Mouse (Mus musculus) intestine, embryonic 14.5 days (tissue): ENCODE results near the gene Dnmt3a. TPM values are rescaled to one million over a fixed set of nuclear protein-coding genes. Genes with fewer than 3 reads are reported as not detected.

Source experiments
- ATAC-seq: fragments of 200-750 bp; cut with Nextera tagmentation; replicated peaks from 2 replicates; pipeline ENCODE4 v1.8.0; 2017; ENCODE audit warnings: low read depth, moderate number of reproducible peaks, moderate TSS enrichment, moderate library complexity; ENCODE audit not compliant: low FRiP score, low TSS enrichment
- DNase-seq: peaks from one replicate; pipeline ENCODE4 v3.0.0-alpha.2; 2018; ENCODE audit warnings: low spot score
- H3K27ac ChIP-seq: fragments of 300-500 bp; sonication (generic); 2 replicates; pipeline ENCODE4 v1.5.1; 2014; ENCODE audit warnings: low read depth, mild to moderate bottlenecking, control low read depth
- H3K27me3 ChIP-seq: fragments of 300-500 bp; sonication (generic); replicated peaks from 2 replicates; pipeline ENCODE4 v1.6.1; 2014; ENCODE audit warnings: low read length, control low read depth; ENCODE audit not compliant: control insufficient read depth, insufficient read depth
- H3K36me3 ChIP-seq: fragments of 300-500 bp; sonication (generic); 2 replicates; pipeline ENCODE4 v1.6.1; 2014; ENCODE audit warnings: low read length, control low read depth; ENCODE audit not compliant: control insufficient read depth, insufficient read depth
- H3K4me1 ChIP-seq: fragments of 300-500 bp; sonication (generic); replicated peaks from 2 replicates; pipeline ENCODE4 v1.6.1; 2014; ENCODE audit warnings: low read length, control low read depth, mixed read lengths; ENCODE audit not compliant: control insufficient read depth, insufficient read depth
- H3K4me2 ChIP-seq: fragments of 300-500 bp; sonication (generic); 2 replicates; pipeline ENCODE4 v1.6.1; 2014; ENCODE audit warnings: low read length
- H3K4me3 ChIP-seq: fragments of 300-500 bp; sonication (generic); 2 replicates; pipeline ENCODE4 v1.5.1; 2014; ENCODE audit warnings: low read depth, low read length, control low read depth, mixed read lengths
- H3K9ac ChIP-seq: fragments of 300-500 bp; sonication (generic); 2 replicates; pipeline ENCODE4 v1.6.1; 2014; ENCODE audit warnings: mild to moderate bottlenecking, low read length
- H3K9me3 ChIP-seq: fragments of 300-500 bp; sonication (generic); 2 replicates; pipeline ENCODE4 v1.6.1; 2016; ENCODE audit warnings: low read length, control low read depth; ENCODE audit not compliant: control insufficient read depth
- WGBS: fragments of 180-500 bp; shearing (Covaris S2); extraction: QIAGEN DNeasy Blood & Tissue Kit; methylation state at CpG from one replicate; pipeline ENCODE4 v1.1.7; 2014; 5-methylcytosine and 5-hydroxymethylcytosine counted together
- polyA plus RNA-seq: library from polyadenylated mRNA; unstranded; fragments of >200 nt; fragmentation: Nextera tagmentation; extraction: Ambion mirVana; gene quantifications from 2 replicates; pipeline ENCODE4 v1.2.1, GENCODE M21; 2014

The Dnmt3a gene
- polyA plus RNA-seq, 1 experiment from 2014 or later, result 69.3 TPM

DNA sequence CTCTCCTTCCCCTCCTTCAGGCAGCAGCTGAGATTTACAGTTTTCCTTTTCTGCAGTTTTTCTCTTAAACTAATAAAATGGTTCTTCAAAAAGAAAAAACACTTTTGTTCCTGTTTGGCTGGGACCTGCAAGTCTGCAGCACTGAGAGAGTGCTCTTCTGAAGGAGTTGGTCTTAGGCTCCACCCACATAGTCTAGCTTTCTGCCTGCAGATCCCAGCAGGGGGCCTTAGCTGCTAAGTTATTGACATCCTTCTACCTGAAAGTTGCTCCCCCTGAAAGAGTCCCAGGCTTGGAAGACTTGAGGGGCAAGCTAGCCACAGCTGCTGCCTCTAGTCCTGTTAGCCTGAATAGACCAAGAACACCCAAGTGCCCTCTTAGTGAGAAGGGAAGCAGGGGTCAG is 100.5 kb downstream of the Dnmt3a start:
- ATAC-seq (no peak), DNase-seq (no peak)
- Histone ChIP-seq H3K9me3 (no peaks in the 10 kb centered on the region), H3K4me3 (no peak overlapping the region), H3K4me2 (no peak overlapping the region), H3K36me3 (peaks cover 98% of the 10 kb centered on the region), H3K27ac (no peak overlapping the region), H3K27me3 (no peaks in the 10 kb centered on the region), H3K4me1 (no peaks in the 10 kb centered on the region), H3K9ac (no peak overlapping the region)

DNA sequence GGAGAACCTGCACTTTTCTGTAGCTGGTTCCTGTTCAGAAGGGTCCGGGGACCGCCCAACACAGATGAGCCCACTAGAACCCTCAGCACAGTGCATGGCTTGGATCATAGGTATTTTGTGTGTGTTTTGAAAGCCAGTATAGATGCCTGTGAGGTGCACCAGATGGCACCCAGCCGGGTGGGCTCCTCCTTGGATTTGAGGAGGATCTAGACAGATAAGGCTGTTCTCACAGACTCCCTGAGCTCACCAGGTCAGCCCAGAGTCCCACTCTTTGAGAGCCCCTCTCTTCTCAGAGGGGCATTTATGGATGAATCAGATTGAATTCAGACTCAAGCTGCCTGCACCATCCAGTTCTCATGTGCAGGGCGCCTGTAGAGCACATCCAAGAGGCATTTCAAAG is 101.2 kb downstream of the Dnmt3a start:
- no peak overlapping the region for H3K27ac ChIP-seq
- no peaks in the 10 kb centered on the region for H3K27me3 ChIP-seq
- no peak overlapping the region for H3K4me3 ChIP-seq
- DNase-seq, result no peak
- H3K4me2 ChIP-seq, result no peak overlapping the region
- H3K4me1 ChIP-seq, result no peaks in the 10 kb centered on the region
- ATAC-seq, result no peak
- 89% methylated on average over 4 of the region's 4 CpGs for WGBS
- H3K9ac ChIP-seq, result no peak overlapping the region
- peaks cover 95% of the 10 kb centered on the region for H3K36me3 ChIP-seq
- H3K9me3 ChIP-seq, result no peaks in the 10 kb centered on the region

DNA sequence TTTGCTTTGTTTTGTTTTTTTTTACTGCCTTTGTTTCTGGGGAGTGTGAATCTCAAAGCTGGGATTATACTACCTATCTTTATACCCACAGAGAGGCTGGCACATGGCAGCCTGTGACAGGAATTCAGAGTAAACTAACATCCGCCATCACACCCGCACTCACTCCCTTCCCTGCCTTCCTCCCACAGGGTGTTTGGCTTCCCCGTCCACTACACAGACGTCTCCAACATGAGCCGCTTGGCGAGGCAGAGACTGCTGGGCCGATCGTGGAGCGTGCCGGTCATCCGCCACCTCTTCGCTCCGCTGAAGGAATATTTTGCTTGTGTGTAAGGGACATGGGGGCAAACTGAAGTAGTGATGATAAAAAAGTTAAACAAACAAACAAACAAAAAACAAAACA is 101.6 kb downstream of the Dnmt3a start:
- 81% methylated on average over 13 of the region's 13 CpGs for WGBS
- peaks cover 95% of the 10 kb centered on the region for H3K36me3 ChIP-seq
- no peak overlapping the region for H3K4me3 ChIP-seq
- no peaks in the 10 kb centered on the region for H3K4me1 ChIP-seq
- DNase-seq, result no peak
- H3K27me3 ChIP-seq, result no peaks in the 10 kb centered on the region
- no peaks in the 10 kb centered on the region for H3K9me3 ChIP-seq
- H3K9ac ChIP-seq, result no peak overlapping the region
- no peak overlapping the region for H3K4me2 ChIP-seq
- H3K27ac ChIP-seq, result no peak overlapping the region
- ATAC-seq, result no peak

DNA sequence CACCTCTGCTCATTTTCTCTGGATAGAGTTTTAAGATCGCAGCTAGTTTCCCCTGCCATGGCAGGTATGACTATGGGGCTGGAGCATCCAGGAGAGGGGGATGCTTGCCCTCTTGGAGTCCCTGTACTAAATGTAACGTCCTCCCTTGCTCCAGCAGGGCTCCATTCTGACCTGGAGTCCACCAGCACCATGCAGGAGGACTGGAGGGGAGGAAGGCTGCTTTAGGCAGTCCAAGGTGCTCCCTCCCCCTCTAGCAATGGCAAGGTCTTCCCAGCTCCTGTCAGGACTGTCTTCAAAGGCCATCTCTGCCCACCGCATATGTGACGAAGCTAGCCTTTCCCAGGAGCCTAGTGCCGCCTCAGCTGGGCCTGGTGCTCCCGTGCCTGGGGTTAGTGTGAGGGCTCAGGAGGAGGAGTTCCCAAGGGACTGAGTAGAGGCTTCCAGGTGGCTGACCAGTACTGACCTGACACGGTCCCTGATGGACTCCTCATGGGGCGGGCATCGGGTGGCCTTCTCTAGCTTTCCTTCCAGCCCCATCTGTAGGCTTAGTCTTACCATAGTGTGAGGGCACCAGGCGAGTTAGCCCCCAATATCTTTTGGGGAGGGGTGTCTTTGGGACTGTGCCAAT is 104.8 kb downstream of the Dnmt3a start:
- DNase-seq (no peak), ATAC-seq (no peak)
- no peak overlapping the region for H3K9ac ChIP-seq
- WGBS, result 63% methylated on average over 10 of the region's 10 CpGs
- H3K27me3 ChIP-seq, result no peaks in the 10 kb centered on the region
- H3K36me3 ChIP-seq, result peaks cover 75% of the 10 kb centered on the region
- no peak overlapping the region for H3K4me2 ChIP-seq
- no peak overlapping the region for H3K27ac ChIP-seq
- no peak overlapping the region for H3K4me3 ChIP-seq
- no peaks in the 10 kb centered on the region for H3K9me3 ChIP-seq
- H3K4me1 ChIP-seq, result no peaks in the 10 kb centered on the region

DNA sequence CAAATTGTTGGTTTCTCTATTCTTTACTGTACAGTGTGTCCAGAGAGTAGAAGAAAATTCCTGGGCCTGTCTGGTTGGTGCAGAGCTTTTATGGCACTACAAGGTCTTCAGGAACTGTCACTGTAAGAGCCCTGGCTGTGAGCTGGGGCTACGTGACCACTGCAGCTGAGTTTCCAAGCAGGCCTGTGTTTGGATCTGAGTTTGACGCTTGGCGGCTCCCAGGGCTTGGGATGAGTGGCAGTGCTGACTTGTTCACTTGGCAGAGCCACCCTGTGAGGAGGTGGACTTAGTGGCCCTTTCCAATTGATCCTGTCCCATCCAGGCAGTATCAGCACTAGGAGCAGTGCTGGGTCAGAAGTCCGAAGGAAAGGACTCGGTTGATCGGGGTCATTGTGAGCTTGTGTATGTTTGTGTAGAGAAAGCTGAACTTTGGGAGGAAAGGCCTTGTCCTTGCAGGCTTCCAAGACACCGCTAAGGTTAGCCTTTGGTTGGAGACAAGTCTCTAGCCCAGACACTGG is 106.1 kb downstream of the Dnmt3a start:
- Histone ChIP-seq H3K4me2 (no peak overlapping the region), H3K36me3 (peaks cover 62% of the 10 kb centered on the region), H3K4me3 (no peak overlapping the region), H3K9me3 (no peaks in the 10 kb centered on the region), H3K9ac (no peak overlapping the region), H3K27ac (no peak overlapping the region), H3K27me3 (no peaks in the 10 kb centered on the region), H3K4me1 (no peaks in the 10 kb centered on the region)
- no peak for DNase-seq
- ATAC-seq, result no peak
- 84% methylated on average over 7 of the region's 7 CpGs for WGBS

DNA sequence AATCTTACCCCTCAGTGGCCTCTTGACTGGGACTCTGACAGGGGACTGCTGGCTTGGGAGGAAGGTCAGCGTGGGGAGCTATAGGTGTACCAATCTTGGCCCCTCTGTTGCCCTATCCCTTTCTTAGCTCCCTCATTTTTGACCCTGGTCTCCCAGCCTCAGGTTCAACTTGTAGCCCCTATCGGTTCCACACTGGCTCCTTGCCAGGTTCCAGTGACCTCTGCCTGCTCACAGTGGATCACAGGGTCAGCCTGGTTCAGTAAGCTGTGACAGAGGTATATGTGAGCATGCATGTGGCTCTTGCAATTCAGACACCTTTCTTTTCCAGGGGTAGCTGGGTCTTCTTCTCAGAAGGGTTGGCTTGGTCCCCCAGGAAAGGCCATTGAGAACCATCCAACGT is 110.0 kb downstream of the Dnmt3a start:
- Histone ChIP-seq H3K4me1 (peaks cover 8% of the 10 kb centered on the region; the same call in 1 of the 2 replicates), H3K27me3 (no peaks in the 10 kb centered on the region), H3K36me3 (peaks cover 23% of the 10 kb centered on the region), H3K4me2 (no peak overlapping the region), H3K9me3 (no peaks in the 10 kb centered on the region), H3K27ac (no peak overlapping the region), H3K9ac (no peak overlapping the region), H3K4me3 (no peak overlapping the region)
- WGBS, result 75% methylated on average over 3 of the region's 3 CpGs
- ATAC-seq, result no peak
- no peak for DNase-seq

DNA sequence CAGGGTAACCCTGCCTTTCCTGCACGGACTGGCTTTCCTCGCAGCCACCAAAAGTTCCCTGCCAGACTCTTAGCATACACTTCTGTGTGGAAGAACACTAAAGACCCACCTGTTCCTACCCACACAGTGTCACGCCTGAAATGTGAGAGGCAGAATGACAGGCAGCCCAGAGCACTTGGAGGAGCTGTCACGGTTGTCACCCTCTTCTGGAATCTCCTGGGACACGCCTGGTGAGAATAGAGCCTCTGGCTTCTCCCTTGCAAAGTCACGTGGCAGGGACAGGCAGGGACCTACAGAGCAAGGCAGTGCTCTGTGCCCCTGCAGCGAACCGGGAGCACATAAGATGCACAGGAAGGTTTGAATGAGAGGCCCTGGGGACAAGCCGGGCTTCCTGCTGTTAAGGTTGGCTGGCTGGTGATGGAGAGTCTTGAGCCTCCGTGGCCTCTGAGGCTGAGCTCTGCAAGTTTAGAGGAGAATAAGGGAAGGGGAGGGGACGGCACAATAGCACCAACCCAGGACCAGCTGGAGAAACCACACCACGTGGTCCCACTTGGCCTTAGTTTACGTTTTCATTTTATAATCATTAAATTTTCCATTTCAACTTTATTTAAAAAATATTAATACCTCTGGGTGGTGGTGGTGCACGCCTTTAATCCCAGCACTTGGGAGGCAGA is 112.0 kb downstream of the Dnmt3a start:
- Histone ChIP-seq H3K36me3 (0 out of 2 replicates have a peak, but pooled peaks cover 7% of the 10 kb centered on the region), H3K27ac (no peak overlapping the region), H3K4me2 (no peak overlapping the region), H3K9me3 (no peaks in the 10 kb centered on the region), H3K4me3 (no peak overlapping the region), H3K4me1 (peaks cover 8% of the 10 kb centered on the region; the same call in 1 of the 2 replicates), H3K9ac (no peak overlapping the region), H3K27me3 (no peaks in the 10 kb centered on the region)
- WGBS, result 24% methylated on average over 14 of the region's 14 CpGs
- no peak for DNase-seq
- ATAC-seq, result peak; percentile 50; the same call in 1 of the 2 replicates

DNA sequence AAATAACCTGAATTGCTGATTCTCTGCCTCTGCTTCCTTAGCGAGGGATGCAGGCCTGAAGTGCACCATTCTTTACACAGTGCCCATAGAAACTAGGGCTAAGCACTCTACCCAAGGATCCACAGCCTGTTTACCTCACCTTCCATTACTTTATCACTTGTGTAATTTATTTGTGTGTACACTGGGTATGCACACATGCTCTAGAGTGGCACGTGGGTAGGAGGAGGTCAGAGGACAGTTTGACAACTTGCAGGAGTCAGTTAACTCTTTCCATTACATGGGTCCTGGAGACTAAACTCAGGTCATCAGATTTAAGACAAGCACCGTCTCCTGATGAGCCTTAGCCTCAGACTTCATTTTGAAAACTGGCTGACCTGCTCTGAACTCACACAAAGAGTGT is 112.8 kb downstream of the Dnmt3a start:
- H3K4me2 ChIP-seq, result no peak overlapping the region
- DNase-seq (no peak), ATAC-seq (no peak)
- no peak overlapping the region for H3K27ac ChIP-seq
- H3K9ac ChIP-seq, result no peak overlapping the region
- peaks cover 8% of the 10 kb centered on the region; the same call in 1 of the 2 replicates for H3K4me1 ChIP-seq
- no peaks in the 10 kb centered on the region for H3K9me3 ChIP-seq
- 42% methylated on average over 3 of the region's 3 CpGs for WGBS
- no peak overlapping the region for H3K4me3 ChIP-seq
- H3K27me3 ChIP-seq, result no peaks in the 10 kb centered on the region
- H3K36me3 ChIP-seq, result 0 out of 2 replicates have a peak, but pooled peaks cover 6% of the 10 kb centered on the region
